Mouse (Mus musculus) liver, embryonic 11.5 days (tissue): Measurements from ENCODE around the gene Fam69a. TPM values are rescaled to one million over a fixed set of nuclear protein-coding genes. Genes with fewer than 3 reads are reported as not detected.

Source experiments
- polyA plus RNA-seq: library from polyadenylated mRNA; unstranded; fragments of >200 nt; fragmentation: Nextera tagmentation; extraction: Ambion mirVana; gene quantifications from 2 replicates; pipeline ENCODE4 v1.2.1, GENCODE M21; 2014

Gene Fam69a
- polyA plus RNA-seq, 1 experiment from 2014 or later = 20.6 TPM

Other genes with a start within 250 kb of the Fam69a start
- gene Ube2d2b, start 157.0 kb downstream of the Fam69a start, polyA plus RNA-seq = 0.14 and 0.22 TPM in 2 replicates
- gene Evi5, start 112.0 kb downstream of the Fam69a start, polyA plus RNA-seq = 42.3 and 48.3 TPM in 2 replicates
- 102 and 105 TPM in 2 replicates for gene Rpl5, start 86.6 kb downstream of the Fam69a start, polyA plus RNA-seq
- gene Mtf2, start 78.6 kb upstream of the Fam69a start, polyA plus RNA-seq = 86.3 and 98.5 TPM in 2 replicates
- gene Tmed5, start 145.5 kb upstream of the Fam69a start, polyA plus RNA-seq = 45.3 and 46.8 TPM in 2 replicates
- gene Ccdc18, start 145.8 kb upstream of the Fam69a start, polyA plus RNA-seq = 11.0 and 14.2 TPM in 2 replicates